Mouse (Mus musculus) kidney, adult 10 weeks (tissue): ENCODE data around the gene 4930404H24Rik. TPM values are rescaled to one million over a fixed set of nuclear protein-coding genes. Genes with fewer than 3 reads are reported as not detected.

ENCODE experiments used
- polyA plus RNA-seq: library from polyadenylated mRNA; stranded (reverse); fragments of 350-450 nt; fragmentation: Illumina TruSeq; extraction: RNeasy Lipid Tissue Mini Kit (QIAGEN cat#74804); gene quantifications from one replicate; pipeline ENCODE4 v1.2.3, GENCODE M21; 2014; ENCODE audit warnings: low read depth, low replicate concordance

Gene 4930404H24Rik
- not detected for polyA plus RNA-seq

GRCm38 (mm10) chr2:153492573-153493392 is at the start of gene 4930404H24Rik:
TSS of gene 4930404H24Rik (plus strand) at chr2:153492790.

DNA sequence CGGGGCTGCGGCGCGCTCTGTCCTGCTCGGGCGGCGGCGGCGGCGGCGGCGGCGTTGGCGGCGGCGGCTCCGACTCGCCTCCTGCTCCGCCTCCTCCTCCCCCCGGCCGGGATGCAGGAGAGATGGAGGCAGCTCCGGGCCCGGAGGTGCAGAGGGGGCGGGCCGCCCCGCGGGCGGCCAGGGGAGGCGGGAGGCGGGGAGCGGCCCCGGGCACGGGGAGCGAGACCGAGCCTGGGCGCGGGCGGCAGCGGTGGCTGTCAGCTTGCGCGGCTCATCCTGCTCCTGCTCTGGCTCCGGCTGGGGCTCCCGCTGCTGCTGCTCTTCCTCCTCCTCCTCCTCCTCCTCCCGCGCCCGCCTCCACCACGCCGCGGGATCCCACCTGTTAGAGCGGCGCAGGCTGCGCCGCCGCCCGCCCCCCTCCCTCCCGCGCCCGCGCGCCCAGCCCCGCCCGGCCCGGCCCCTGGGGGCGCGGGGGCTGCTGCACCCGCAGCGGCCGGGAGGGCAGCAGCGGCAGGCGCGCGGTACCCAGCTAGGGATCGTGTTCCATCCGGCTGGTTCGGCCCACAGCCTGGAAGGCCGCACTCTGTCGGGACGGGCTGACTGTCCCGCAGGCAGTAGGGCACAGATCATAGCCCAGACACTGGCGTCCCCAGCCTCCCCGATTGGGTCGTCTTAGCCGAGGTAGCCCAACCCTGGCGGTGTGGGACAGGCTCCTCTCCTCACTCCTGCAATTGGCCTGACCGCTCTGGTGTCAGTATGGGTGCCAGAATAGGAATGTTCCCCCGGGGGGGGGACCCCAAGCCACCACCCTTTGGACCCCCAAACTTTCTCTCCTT is 37.6 kb downstream of the 4930404H24Rik start, which contains the start of gene Nol4l:
Gene Nol4l, minus strand, starts transcription at position 41 of the 836 bp plus-strand sequence.

Other genes starting within 250 kb of the 4930404H24Rik start
- 17.1 TPM for gene Kif3b, start 201.4 kb upstream of the 4930404H24Rik start, polyA plus RNA-seq
- 13.2 TPM for gene Asxl1, start 147.0 kb upstream of the 4930404H24Rik start, polyA plus RNA-seq
- 4.6 TPM for gene Nol4l, start 37.2 kb downstream of the 4930404H24Rik start, polyA plus RNA-seq
- 7.7 TPM for gene Commd7, start 140.0 kb downstream of the 4930404H24Rik start, polyA plus RNA-seq
- gene Dnmt3b, start 156.7 kb downstream of the 4930404H24Rik start, polyA plus RNA-seq = 0.61 TPM
- gene Dnmt3c, start 203.9 kb downstream of the 4930404H24Rik start, polyA plus RNA-seq = not detected
- gene Mapre1, start 248.5 kb downstream of the 4930404H24Rik start, polyA plus RNA-seq = 220 TPM